Mouse (Mus musculus) forebrain, embryonic 13.5 days (tissue): ENCODE measurements around the gene Fundc2. TPM values are rescaled to one million over a fixed set of nuclear protein-coding genes. Genes with fewer than 3 reads are reported as not detected.

Experiments
- polyA plus RNA-seq: library from polyadenylated mRNA; unstranded; fragments of >200 nt; fragmentation: Nextera tagmentation; extraction: Ambion mirVana; gene quantifications from 2 replicates; pipeline ENCODE4 v1.2.1, GENCODE M21; 2015

The Fundc2 gene
- polyA plus RNA-seq, 1 experiment from 2014 or later, result 37.8 TPM

Other genes starting within 250 kb of the Fundc2 start
- not detected in 2 replicates for gene Smim9, start 218.6 kb upstream of the Fundc2 start, polyA plus RNA-seq
- gene F8, start 216 bp downstream of the Fundc2 start, polyA plus RNA-seq, result 1.1 and 1.5 TPM in 2 replicates
- 26.1 and 26.2 TPM in 2 replicates for gene Cmc4, start 34.2 kb downstream of the Fundc2 start, polyA plus RNA-seq
- gene Mtcp1, start 34.2 kb downstream of the Fundc2 start, polyA plus RNA-seq, result 10.1 and 11.0 TPM in 2 replicates
- 70.4 and 75.5 TPM in 2 replicates for gene Brcc3, start 34.2 kb downstream of the Fundc2 start, polyA plus RNA-seq
- gene Vbp1, start 131.9 kb downstream of the Fundc2 start, polyA plus RNA-seq, result 323 and 332 TPM in 2 replicates
- 20.2 and 23.5 TPM in 2 replicates for gene Rab39b, start 195.8 kb downstream of the Fundc2 start, polyA plus RNA-seq